12 mouse cellular contexts compared by ENCODE assay signal in the genomic region with DNA sequence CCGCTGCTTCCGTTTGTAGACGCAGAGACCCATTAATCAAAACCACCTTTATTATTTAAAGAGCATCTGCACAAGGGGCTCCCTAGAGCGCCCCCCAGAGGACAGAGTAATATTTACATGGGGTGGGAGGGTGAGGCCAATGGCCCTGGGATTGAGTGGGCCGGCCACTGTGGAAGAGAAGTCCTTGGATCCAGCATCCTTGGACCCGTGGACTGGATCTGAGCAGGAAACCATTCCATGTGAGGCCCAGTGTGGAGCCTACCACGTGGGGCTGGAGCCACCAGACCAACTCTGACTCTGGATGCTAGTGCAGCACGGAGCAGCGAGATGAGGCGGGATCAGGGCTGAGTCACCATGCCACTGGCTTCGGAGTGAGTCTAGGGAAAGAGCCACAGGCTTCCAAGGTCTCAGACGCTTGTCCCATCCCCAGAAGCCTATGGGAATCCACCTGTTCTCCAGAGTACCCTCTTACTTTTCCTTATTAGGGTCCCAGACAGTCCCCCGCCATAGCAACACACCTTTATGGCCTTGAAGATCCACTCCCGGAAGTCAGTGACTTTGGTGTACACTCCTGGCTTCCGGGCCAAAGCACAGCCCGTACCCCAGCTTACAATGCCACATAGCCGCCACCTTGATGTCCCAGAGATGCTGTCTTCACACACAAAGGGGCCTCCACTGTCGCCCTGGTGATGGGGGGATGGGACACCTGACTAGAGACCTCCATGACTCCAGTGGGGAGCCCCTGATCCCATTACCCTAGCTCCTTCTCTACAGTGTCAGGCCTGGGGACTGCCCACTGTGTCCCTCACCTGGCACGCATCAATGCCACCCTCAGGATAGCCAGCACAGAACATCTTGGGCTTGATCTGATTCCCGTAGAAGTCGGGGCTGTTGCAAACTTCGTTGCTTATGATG. TPM values are rescaled to one million over a fixed set of nuclear protein-coding genes. Genes with fewer than 3 reads are reported as not detected.
A peak's percentile ranks its signal among the peaks of the same experiment; 100 is the strongest.
DNase-seq lines count a peak whose midpoint lies in the region; ATAC-seq and TF ChIP-seq lines count a peak whose summit lies in the region.
"Had no signal": no experiment of that assay in that cellular context is flagged by ENCODE, and none has a peak within 500 bp of the region (broad histone marks: within the 10 kb centered on the region; RNA-seq: fewer than 3 reads in every experiment).

No protein-coding gene starts in this region.

- H3K9me3 ChIP-seq in kidney, embryonic 16.5 days (ENCODE audit: low read length) = no peaks in the 10 kb centered on the region
- H3K9me3 ChIP-seq in E14TG2a.4 (ENCODE audit: low read length) = 0 out of 2 replicates have a peak, but pooled peaks cover 4% of the 10 kb centered on the region
- H3K9me3 ChIP-seq: embryonic facial prominence, embryonic 12.5 days; heart, embryonic 13.5 days; neural tube, embryonic 13.5 days had no signal

- no peak overlapping the region for H3K27ac ChIP-seq in kidney, embryonic 16.5 days (ENCODE audit: low read length)
- H3K27ac ChIP-seq: heart, embryonic 13.5 days; neural tube, embryonic 13.5 days had no signal

- H3K9ac ChIP-seq in kidney, embryonic 16.5 days (replicated peaks; ENCODE audit: low read length) = no peak overlapping the region

- TF ChIP-seq CTCF in E14TG2a.4 (conservative IDR thresholded peaks at IDR 0.05; ENCODE audit: low read length) = peak; percentile 63

- ATAC-seq in kidney, embryonic 16.5 days (ENCODE audit: low FRiP score, low TSS enrichment) = no peak

- H3K4me2 ChIP-seq in kidney, embryonic 16.5 days (replicated peaks; ENCODE audit: low read depth, low read length) = no peak overlapping the region

- H3K4me3 ChIP-seq in kidney, embryonic 16.5 days (ENCODE audit: low read length) = no peak overlapping the region
- 0 out of 2 replicates have a peak overlapping the region, but pooled peaks have one; percentile 17 for H3K4me3 ChIP-seq in E14TG2a.4 (replicated peaks; ENCODE audit: low read length)

- no peaks in the 10 kb centered on the region for H3K36me3 ChIP-seq in kidney, embryonic 16.5 days (ENCODE audit: insufficient read depth, low read length)
- H3K36me3 ChIP-seq in E14TG2a.4 (ENCODE audit: insufficient read depth, low read length) = no peaks in the 10 kb centered on the region
- H3K36me3 ChIP-seq: embryonic facial prominence, embryonic 12.5 days; heart, embryonic 13.5 days; neural tube, embryonic 13.5 days had no signal

- H3K4me1 ChIP-seq in kidney, embryonic 16.5 days (ENCODE audit: insufficient read depth, low read length) = 0 out of 2 replicates have a peak, but pooled peaks cover 3% of the 10 kb centered on the region
- H3K4me1 ChIP-seq in E14TG2a.4 (replicated peaks; ENCODE audit: low read depth, low read length) = peaks cover 32% of the 10 kb centered on the region

- WGBS in kidney, embryonic 16.5 days = 79% methylated on average over 22 of the region's 22 CpGs

- H3K27me3 ChIP-seq in kidney, embryonic 16.5 days (ENCODE audit: insufficient read depth, low read length) = peaks cover 6% of the 10 kb centered on the region; the same call in 1 of the 2 replicates
- peaks cover 28% of the 10 kb centered on the region for H3K27me3 ChIP-seq in E14TG2a.4 (ENCODE audit: insufficient read depth, low read length)
- H3K27me3 ChIP-seq: neural tube, embryonic 13.5 days had no signal

- peak; percentile 53 for DNase-seq in kidney, postnatal 10 days
- DNase-seq in 3134 (ENCODE audit: extremely low read depth, insufficient read length, low spot score) = peak; percentile 57
- peak; percentile 76 to 79 for DNase-seq in adrenal gland, postnatal 36 days
- DNase-seq in c-Kit-positive CD71-positive TER-119-positive erythroid progenitor cells, embryonic 14.5 days (ENCODE audit: low spot score) = no peak
- no peak for DNase-seq in layer of hippocampus, adult 8-10 months (ENCODE audit: low spot score in 2 of 2)
- DNase-seq: cerebellum, adult 11 months; right cerebral cortex, postnatal 25 days had no signal

RNA-seq across cellular contexts. Expression of gene Hpn, which starts 16.1 kb away (rescaled TPM):
- polyA plus RNA-seq in kidney, embryonic 16.5 days (2015; fragmentation: Nextera tagmentation; extraction: Ambion mirVana) = 72.9 and 77.0 TPM in 2 replicates
- total RNA-seq in adrenal gland, postnatal 36 days (2021) = under 1 TPM; 0.66 to 0.93 TPM
- 1 to 10 TPM; 4.8 to 9.5 (median 5.4) TPM for total RNA-seq in layer of hippocampus, adult 8-10 months (2022)

RNA-seq across cellular contexts. Expression of gene Fxyd3, which starts 22.4 kb away (rescaled TPM):
- polyA plus RNA-seq in kidney, embryonic 16.5 days (2015; fragmentation: Nextera tagmentation; extraction: Ambion mirVana) = 15.0 and 19.0 TPM in 2 replicates
- total RNA-seq in adrenal gland, postnatal 36 days (2021) = 1 to 10 TPM; 1.5 to 2.3 TPM
- 1 to 10 TPM in 3 of 4 experiments, not detected in 1; 1.4 to 2.3 (median 1.6) TPM for total RNA-seq in layer of hippocampus, adult 8-10 months (2022)

RNA-seq across cellular contexts. Expression of gene Scn1b, which starts 27.8 kb away (rescaled TPM):
- 1.4 and 1.8 TPM in 2 replicates for polyA plus RNA-seq in kidney, embryonic 16.5 days (2015; fragmentation: Nextera tagmentation; extraction: Ambion mirVana)
- 10 to 100 TPM; 16.5 to 16.7 TPM for total RNA-seq in adrenal gland, postnatal 36 days (2021)
- 100 to 1,000 TPM; 572 to 623 (median 584) TPM for total RNA-seq in layer of hippocampus, adult 8-10 months (2022)

RNA-seq across cellular contexts. Expression of gene Lgi4, which starts 39.8 kb away (rescaled TPM):
- 0.32 and 0.33 TPM in 2 replicates for polyA plus RNA-seq in kidney, embryonic 16.5 days (2015; fragmentation: Nextera tagmentation; extraction: Ambion mirVana)
- total RNA-seq in adrenal gland, postnatal 36 days (2021) = 1 to 10 TPM; 2.7 to 5.4 TPM
- total RNA-seq in layer of hippocampus, adult 8-10 months (2022) = 10 to 100 TPM; 38.3 to 64.2 (median 55.9) TPM

RNA-seq across cellular contexts. Expression of gene Fxyd1, which starts 42.0 kb away (rescaled TPM):
- polyA plus RNA-seq in kidney, embryonic 16.5 days (2015; fragmentation: Nextera tagmentation; extraction: Ambion mirVana) = 45.7 and 48.3 TPM in 2 replicates
- total RNA-seq in adrenal gland, postnatal 36 days (2021) = 100 to 1,000 TPM; 167 to 239 TPM
- total RNA-seq in layer of hippocampus, adult 8-10 months (2022) = 100 to 1,000 TPM in 2 of 4 experiments, 10 to 100 TPM in 2; 80.5 to 263 (median 172) TPM

Comparison
In these comparisons a context has a peak if more than half of its experiments do, and no peak if none do; other contexts are left out.
1. DNase-seq: peak in kidney, postnatal 10 days (single experiment), 3134 (single experiment) and adrenal gland, postnatal 36 days (2 of 2); none in c-Kit-positive CD71-positive TER-119-positive erythroid progenitor cells, embryonic 14.5 days (single experiment) and layer of hippocampus, adult 8-10 months (0 of 2).
2. RNA of gene Scn1b, which starts 27.8 kb away (total RNA-seq): 572 to 623 TPM in layer of hippocampus, adult 8-10 months; 16.5 to 16.7 TPM in adrenal gland, postnatal 36 days; every median in the first group is over 10 times any median in the second.